Mouse (Mus musculus): ENCODE data around the gene Sptssb. TPM values are rescaled to one million over a fixed set of nuclear protein-coding genes. Genes with fewer than 3 reads are reported as not detected.

The Sptssb gene
- polyA plus RNA-seq, 1 experiment from 2014 or later: 10.1 TPM

GRCm38 (mm10) chr3:69792823-69793417, 66.8 kb downstream of the Sptssb start:
- H3K9ac ChIP-seq: no peak overlapping the region
- H3K27me3 ChIP-seq (replicated peaks): no peaks in the 10 kb centered on the region
- ATAC-seq: no peak
- no peaks in the 10 kb centered on the region for H3K9me3 ChIP-seq
- no peak overlapping the region for H3K27ac ChIP-seq
- no peak overlapping the region for H3K4me3 ChIP-seq (replicated peaks)
- no peak overlapping the region for H3K4me2 ChIP-seq (replicated peaks)
- H3K36me3 ChIP-seq: no peaks in the 10 kb centered on the region
- no peaks in the 10 kb centered on the region for H3K4me1 ChIP-seq (replicated peaks)
- WGBS: 58% methylated on average over 3 of the region's 3 CpGs

- H3K36me3 ChIP-seq: no peaks in the 10 kb centered on the region
Observed at GRCm38 (mm10) chr3:69779246-69779796, 80.4 kb downstream of the Sptssb start.

GRCm38 (mm10) chr3:69773356-69773755, 86.4 kb downstream of the Sptssb start:
- no peak for ATAC-seq
- 82% methylated on average over 4 of the region's 4 CpGs for WGBS
- H3K36me3 ChIP-seq: no peaks in the 10 kb centered on the region
- H3K4me1 ChIP-seq (replicated peaks): no peaks in the 10 kb centered on the region
- H3K27me3 ChIP-seq (replicated peaks): no peaks in the 10 kb centered on the region
- H3K27ac ChIP-seq: no peak overlapping the region
- H3K9me3 ChIP-seq: no peaks in the 10 kb centered on the region
- no peak overlapping the region for H3K4me3 ChIP-seq (replicated peaks)
- no peak overlapping the region for H3K9ac ChIP-seq
- H3K4me2 ChIP-seq (replicated peaks): no peak overlapping the region

More at GRCm38 (mm10) chr3:69779246-69779796, 80.4 kb downstream of the Sptssb start:
- Histone ChIP-seq H3K27me3 (replicated peaks) (no peaks in the 10 kb centered on the region), H3K4me3 (replicated peaks) (no peak overlapping the region), H3K9ac (no peak overlapping the region), H3K4me1 (replicated peaks) (no peaks in the 10 kb centered on the region), H3K9me3 (no peaks in the 10 kb centered on the region), H3K4me2 (replicated peaks) (no peak overlapping the region), H3K27ac (no peak overlapping the region)
- 60% methylated on average over 4 of the region's 4 CpGs for whole genome bisulfite sequencing
- no peak for ATAC-seq

Other genes with a start within 250 kb of the Sptssb start
- 139 and 146 TPM in 2 replicates for gene Nmd3, start 138.0 kb downstream of the Sptssb start, polyA plus RNA-seq (2015; fragmentation: Nextera tagmentation; extraction: Ambion mirVana)
- not detected in 2 replicates for gene Otol1, start 147.7 kb upstream of the Sptssb start, polyA plus RNA-seq (2015; fragmentation: Nextera tagmentation; extraction: Ambion mirVana)

All from intestine, embryonic 15.5 days (tissue).